Mouse (Mus musculus) forebrain, postnatal 0 days (tissue): ENCODE data around the gene Elmo1. TPM values are rescaled to one million over a fixed set of nuclear protein-coding genes. Genes with fewer than 3 reads are reported as not detected.

ENCODE experiments used
- ATAC-seq: fragments of 200-750 bp; cut with Nextera tagmentation; 2 replicates; pipeline ENCODE4 v1.8.0; 2017; ENCODE audit warnings: mild to moderate bottlenecking, moderate library complexity
- DNase-seq: peaks from one replicate; pipeline ENCODE4 v3.0.0-alpha.2; 2015
- H3K27ac ChIP-seq: fragments of 300-500 bp; sonication (generic); 2 replicates; pipeline ENCODE4 v1.5.1; 2014; ENCODE audit warnings: low read depth, mild to moderate bottlenecking, antibody characterized with exemption, low read length, moderate library complexity, mixed read lengths
- H3K27me3 ChIP-seq: fragments of 300-500 bp; sonication (generic); 2 replicates; pipeline ENCODE4 v1.6.1; 2014; ENCODE audit warnings: mild to moderate bottlenecking, low read length, mixed read lengths; ENCODE audit not compliant: insufficient read depth
- H3K36me3 ChIP-seq: fragments of 300-500 bp; sonication (generic); 2 replicates; pipeline ENCODE4 v1.6.1; 2014; ENCODE audit warnings: mild to moderate bottlenecking, moderate library complexity; ENCODE audit not compliant: insufficient read depth
- H3K4me1 ChIP-seq: fragments of 300-500 bp; sonication (generic); 2 replicates; pipeline ENCODE4 v1.6.1; 2014; ENCODE audit warnings: antibody characterized with exemption; ENCODE audit not compliant: insufficient read depth
- H3K4me2 ChIP-seq: fragments of 300-500 bp; sonication (generic); 2 replicates; pipeline ENCODE4 v1.6.1; 2014; ENCODE audit warnings: low read depth, mild to moderate bottlenecking, moderate library complexity
- H3K4me3 ChIP-seq: fragments of 300-500 bp; sonication (generic); 2 replicates; pipeline ENCODE4 v1.5.1; 2014; ENCODE audit warnings: low read depth, low read length, mixed read lengths
- H3K9ac ChIP-seq: fragments of 300-500 bp; sonication (generic); 2 replicates; pipeline ENCODE4 v1.6.1; 2014; ENCODE audit warnings: mild to moderate bottlenecking
- H3K9me3 ChIP-seq: fragments of 300-500 bp; sonication (generic); 2 replicates; pipeline ENCODE4 v1.6.1; 2016; ENCODE audit warnings: low read length
- CTCF ChIP-seq: sonication (generic); IDR thresholded peaks from 2 replicates; pipeline ENCODE4 v1.5.1; 2016; ENCODE audit warnings: antibody characterized with exemption, control low read depth, low read depth
- WGBS: fragments of 180-500 bp; shearing (Covaris S2); extraction: QIAGEN DNeasy Blood & Tissue Kit; methylation state at CpG from one replicate; pipeline ENCODE4 v1.1.7; 2014; 5-methylcytosine and 5-hydroxymethylcytosine counted together
- polyA plus RNA-seq: library from polyadenylated mRNA; unstranded; fragments of >200 nt; fragmentation: Nextera tagmentation; extraction: Ambion mirVana; gene quantifications from 2 replicates; pipeline ENCODE4 v1.2.1, GENCODE M21; 2015
- total RNA-seq: library from RNA; depleted of rRNA; stranded (reverse); fragments of >200 nt; gene quantifications from 2 replicates; pipeline ENCODE4 v1.2.3, GENCODE M21; 2014

The Elmo1 gene
- total and polyA plus RNA-seq, 2 experiments from 2014 or later: 30.9 to 33.5 TPM

DNA sequence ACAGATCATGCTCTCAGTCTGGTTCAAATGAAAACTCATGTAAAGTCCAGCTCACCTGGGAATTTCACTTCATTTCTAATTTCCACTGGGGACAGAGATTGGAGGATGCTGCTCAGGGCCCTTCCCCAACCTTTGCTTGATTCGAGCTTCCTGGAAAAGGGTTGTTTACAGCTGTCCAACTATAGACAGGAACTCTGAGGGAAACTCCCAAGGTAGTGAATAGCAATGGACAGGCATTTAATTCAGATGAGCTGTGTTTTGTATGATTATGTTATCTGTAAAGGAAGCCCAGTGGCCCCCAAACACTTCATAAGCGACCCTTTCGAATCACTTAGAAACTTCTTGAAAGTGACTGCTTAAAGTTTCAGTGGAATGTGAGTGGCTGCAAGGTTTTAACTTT lies 10.0 kb downstream of the Elmo1 start:
- no peak for ATAC-seq
- no peak overlapping the region for H3K9ac ChIP-seq
- no peak for TF ChIP-seq CTCF
- H3K9me3 ChIP-seq: no peaks in the 10 kb centered on the region
- H3K36me3 ChIP-seq: no peaks in the 10 kb centered on the region
- peaks cover 10% of the 10 kb centered on the region for H3K27me3 ChIP-seq
- no peak overlapping the region for H3K27ac ChIP-seq
- H3K4me1 ChIP-seq: no peaks in the 10 kb centered on the region
- no peak overlapping the region for H3K4me3 ChIP-seq
- 82% methylated on average over 3 of the region's 3 CpGs for WGBS
- H3K4me2 ChIP-seq: no peak overlapping the region
- DNase-seq: no peak

DNA sequence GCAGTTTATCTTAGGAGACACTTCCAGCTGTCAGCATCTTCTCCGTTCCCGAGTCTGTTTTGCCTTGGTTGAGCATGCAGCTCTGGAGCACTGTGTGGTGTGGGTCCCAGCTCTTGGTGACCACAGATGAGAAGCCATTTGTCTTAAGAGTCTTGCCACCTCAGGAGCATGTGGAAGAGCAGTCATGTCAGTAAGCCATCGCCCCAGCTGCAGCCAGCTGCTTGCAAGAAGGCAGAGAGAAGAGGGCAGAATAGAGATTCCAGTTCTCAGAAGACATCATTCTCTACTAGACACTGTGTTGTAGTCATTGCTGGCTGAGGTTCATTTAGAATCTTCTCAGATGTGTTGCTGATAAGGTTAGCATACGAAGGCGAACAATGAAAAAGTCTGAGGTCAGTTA lies 11.3 kb downstream of the Elmo1 start:
- H3K9me3 ChIP-seq: no peaks in the 10 kb centered on the region
- H3K4me1 ChIP-seq: no peaks in the 10 kb centered on the region
- TF ChIP-seq CTCF: no peak
- H3K4me2 ChIP-seq: no peak overlapping the region
- H3K4me3 ChIP-seq: no peak overlapping the region
- ATAC-seq (no peak), DNase-seq (no peak)
- 96% methylated on average over 5 of the region's 5 CpGs for WGBS
- no peaks in the 10 kb centered on the region for H3K36me3 ChIP-seq
- no peak overlapping the region for H3K27ac ChIP-seq
- peaks cover 9% of the 10 kb centered on the region for H3K27me3 ChIP-seq
- no peak overlapping the region for H3K9ac ChIP-seq

DNA sequence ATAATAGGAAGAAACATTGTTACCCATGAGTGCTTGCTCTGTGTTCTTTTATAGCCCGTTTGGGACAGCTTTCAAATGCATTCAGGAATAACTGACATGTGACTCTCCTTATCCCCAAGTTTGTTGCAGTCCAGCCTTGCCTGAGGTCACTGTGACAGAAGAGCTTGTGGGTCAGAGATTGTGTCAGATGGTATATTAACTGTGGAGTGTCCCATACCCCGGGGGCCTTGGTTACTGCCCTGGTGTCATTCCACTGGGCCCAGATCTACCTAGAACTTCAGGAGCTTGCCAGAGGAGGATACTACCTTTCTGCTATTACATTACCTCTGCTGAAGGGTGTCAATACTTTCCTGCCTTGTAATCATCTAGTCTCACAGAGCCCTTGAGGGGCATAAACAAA lies 14.4 kb downstream of the Elmo1 start:
- no peak for DNase-seq
- H3K36me3 ChIP-seq: no peaks in the 10 kb centered on the region
- H3K27me3 ChIP-seq: peaks cover 8% of the 10 kb centered on the region
- no peak overlapping the region for H3K27ac ChIP-seq
- TF ChIP-seq CTCF: no peak
- H3K9ac ChIP-seq: no peak overlapping the region
- H3K4me3 ChIP-seq: no peak overlapping the region
- no peak for ATAC-seq
- no peaks in the 10 kb centered on the region for H3K9me3 ChIP-seq
- no peaks in the 10 kb centered on the region for H3K4me1 ChIP-seq
- H3K4me2 ChIP-seq: no peak overlapping the region
- WGBS: 58% methylated on average over 2 of the region's 2 CpGs

DNA sequence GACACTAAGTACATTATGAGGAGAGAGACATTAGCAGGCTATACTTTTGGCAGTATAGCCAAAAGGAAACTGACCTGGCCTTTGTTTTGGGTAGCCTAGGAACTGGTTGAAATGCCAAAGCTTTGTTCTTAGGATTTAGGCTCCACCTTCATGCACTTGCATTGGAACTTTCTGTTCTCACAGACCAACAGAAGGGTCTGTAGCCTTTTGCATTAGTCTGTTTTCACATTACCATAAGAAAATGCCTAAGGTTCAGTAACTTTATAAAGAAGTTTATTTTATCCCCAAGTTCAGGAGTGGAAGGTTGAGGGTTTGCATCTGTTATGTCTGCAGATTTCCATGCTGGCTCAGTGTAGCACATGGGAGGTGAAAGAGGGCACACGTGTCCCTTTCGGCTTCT lies 15.6 kb downstream of the Elmo1 start:
- no peak for DNase-seq

DNA sequence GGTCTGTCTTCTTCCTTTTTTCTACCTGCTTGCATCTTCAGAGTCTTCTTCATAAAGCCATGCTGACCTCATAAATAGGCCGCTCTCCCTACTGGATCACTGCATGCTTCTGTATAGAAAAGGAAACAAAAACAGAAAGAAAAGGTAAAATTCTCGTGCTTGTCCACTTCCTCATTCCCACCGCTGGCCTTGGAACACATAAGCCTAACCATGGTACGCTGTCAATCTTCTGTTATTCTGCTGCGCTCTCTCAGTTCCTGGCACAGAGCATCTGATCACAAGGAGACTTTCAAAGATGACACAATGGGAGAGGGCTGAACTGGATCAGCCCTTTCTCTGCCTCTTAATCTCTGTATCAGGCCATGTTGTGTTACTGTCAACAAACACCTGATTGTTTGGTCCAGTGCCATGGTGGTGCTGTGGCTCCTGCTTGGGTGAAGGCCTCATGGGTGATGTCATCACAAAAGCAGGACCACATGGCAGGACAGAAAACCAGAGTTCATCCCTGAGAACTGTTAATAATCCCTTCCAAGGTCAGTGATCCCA lies 17.6 kb downstream of the Elmo1 start:
- H3K27me3 ChIP-seq: peaks cover 21% of the 10 kb centered on the region

More for the DNA sequence above, 15.6 kb downstream of the Elmo1 start:
- H3K9me3 ChIP-seq: no peaks in the 10 kb centered on the region
- no peak overlapping the region for H3K27ac ChIP-seq
- no peak for TF ChIP-seq CTCF
- H3K27me3 ChIP-seq: peaks cover 12% of the 10 kb centered on the region
- H3K9ac ChIP-seq: no peak overlapping the region
- ATAC-seq: no peak
- H3K4me3 ChIP-seq: no peak overlapping the region
- H3K36me3 ChIP-seq: no peaks in the 10 kb centered on the region
- H3K4me2 ChIP-seq: no peak overlapping the region
- no peaks in the 10 kb centered on the region for H3K4me1 ChIP-seq
- 94% methylated on average over 2 of the region's 2 CpGs for WGBS

DNA sequence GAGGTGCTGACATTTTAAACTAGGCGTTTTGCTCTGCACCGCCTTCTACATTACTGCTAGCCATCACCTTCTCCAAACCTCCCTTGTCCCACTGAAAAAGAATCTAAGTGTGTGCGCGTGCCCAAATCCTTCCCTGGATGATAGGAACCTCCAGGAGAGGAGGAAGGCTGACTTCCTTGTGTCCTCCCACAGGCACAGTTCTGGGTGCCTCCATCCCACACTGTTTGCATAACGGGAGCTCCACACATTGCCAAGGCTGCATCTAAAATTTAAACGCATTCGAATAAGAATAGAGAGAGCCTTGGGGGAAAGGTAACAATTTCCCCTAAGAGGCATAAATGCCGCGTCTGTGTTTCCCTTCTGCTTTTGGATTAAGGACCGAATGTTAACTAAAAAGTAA lies 18.6 kb downstream of the Elmo1 start:
- Histone ChIP-seq H3K36me3 (no peaks in the 10 kb centered on the region), H3K4me1 (no peaks in the 10 kb centered on the region), H3K4me3 (no peak overlapping the region), H3K27me3 (peaks cover 24% of the 10 kb centered on the region), H3K9ac (no peak overlapping the region), H3K27ac (no peak overlapping the region), H3K4me2 (no peak overlapping the region), H3K9me3 (no peaks in the 10 kb centered on the region)
- no peak for DNase-seq
- no peak for ATAC-seq
- WGBS: 54% methylated on average over 10 of the region's 10 CpGs
- TF ChIP-seq CTCF: no peak

More for the DNA sequence above, 17.6 kb downstream of the Elmo1 start:
- no peaks in the 10 kb centered on the region for H3K36me3 ChIP-seq
- no peak overlapping the region for H3K27ac ChIP-seq
- no peak overlapping the region for H3K4me2 ChIP-seq
- no peak overlapping the region for H3K9ac ChIP-seq
- no peaks in the 10 kb centered on the region for H3K9me3 ChIP-seq
- 90% methylated on average over 5 of the region's 5 CpGs for WGBS
- no peak for TF ChIP-seq CTCF
- no peak for DNase-seq
- H3K4me1 ChIP-seq: no peaks in the 10 kb centered on the region
- no peak overlapping the region for H3K4me3 ChIP-seq
- no peak for ATAC-seq

DNA sequence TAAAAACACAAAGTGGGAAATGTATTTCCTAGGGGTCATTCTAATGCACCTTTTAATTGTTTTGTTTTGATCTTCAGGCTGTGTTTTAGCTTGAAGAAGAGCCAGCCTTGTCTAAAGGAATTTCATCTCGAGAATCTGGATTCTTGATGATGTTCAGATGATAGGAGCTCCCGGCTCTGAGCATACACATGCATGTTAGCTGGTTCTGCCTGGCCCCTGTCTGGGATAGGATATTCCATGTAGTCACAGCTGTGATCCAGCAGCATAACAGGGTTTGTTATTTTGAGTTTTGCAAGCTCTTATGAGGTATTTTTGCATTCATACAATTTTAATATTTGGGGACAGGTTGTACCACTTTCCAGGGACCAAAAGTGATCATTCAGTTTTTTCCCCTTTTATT lies 19.1 kb downstream of the Elmo1 start:
- H3K4me2 ChIP-seq: no peak overlapping the region
- no peak overlapping the region for H3K9ac ChIP-seq
- ATAC-seq (no peak), DNase-seq (no peak)
- H3K36me3 ChIP-seq: no peaks in the 10 kb centered on the region
- TF ChIP-seq CTCF: no peak
- WGBS: 42% methylated on average over 2 of the region's 2 CpGs
- no peaks in the 10 kb centered on the region for H3K4me1 ChIP-seq
- H3K9me3 ChIP-seq: no peaks in the 10 kb centered on the region
- no peak overlapping the region for H3K27ac ChIP-seq
- no peak overlapping the region for H3K4me3 ChIP-seq
- peaks cover 29% of the 10 kb centered on the region for H3K27me3 ChIP-seq
